Mouse (Mus musculus): ENCODE data around the gene Tomm22. TPM values are rescaled to one million over a fixed set of nuclear protein-coding genes. Genes with fewer than 3 reads are reported as not detected.

The Tomm22 gene
- polyA plus RNA-seq, 1 experiment from 2014 or later: 327 TPM

DNA sequence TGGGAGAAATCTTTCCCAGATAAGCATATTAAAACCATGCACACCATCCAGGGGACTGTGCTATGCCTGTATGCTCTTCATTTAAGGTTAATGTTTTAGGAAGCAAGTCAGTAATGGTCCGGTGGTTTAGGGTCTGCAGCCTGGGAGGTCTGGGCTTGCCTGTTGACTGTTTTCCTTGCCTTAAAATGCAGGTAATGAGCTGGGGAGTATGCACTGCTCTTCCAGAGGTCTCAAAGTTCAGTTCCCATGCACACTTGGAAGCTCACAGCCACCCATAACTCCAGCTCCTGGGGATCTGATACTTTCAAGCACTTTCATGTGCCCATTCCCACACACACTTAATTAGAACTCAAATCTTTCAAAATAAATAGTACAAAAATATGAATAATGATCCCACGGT lies 25.8 kb downstream of the Tomm22 start:
- WGBS: 98% methylated on average over 2 of the region's 2 CpGs
- ATAC-seq (ENCODE audit: low FRiP score) (no peak), DNase-seq (ENCODE audit: low spot score, missing footprints) (no peak)
- Histone ChIP-seq H3K4me2 (no peak overlapping the region), H3K27ac (ENCODE audit: low read depth, low read length) (no peak overlapping the region), H3K4me3 (ENCODE audit: low read depth, low read length) (no peak overlapping the region), H3K4me1 (ENCODE audit: control insufficient read depth, insufficient read depth, low read length) (peaks cover 12% of the 10 kb centered on the region), H3K9ac (ENCODE audit: low read length) (no peak overlapping the region), H3K9me3 (ENCODE audit: control insufficient read depth, low read length) (no peaks in the 10 kb centered on the region), H3K27me3 (ENCODE audit: control insufficient read depth, insufficient read depth, low read length) (no peaks in the 10 kb centered on the region), H3K36me3 (ENCODE audit: control insufficient read depth, insufficient read depth, low read length) (peaks cover 3% of the 10 kb centered on the region; the same call in 1 of the 2 replicates)

DNA sequence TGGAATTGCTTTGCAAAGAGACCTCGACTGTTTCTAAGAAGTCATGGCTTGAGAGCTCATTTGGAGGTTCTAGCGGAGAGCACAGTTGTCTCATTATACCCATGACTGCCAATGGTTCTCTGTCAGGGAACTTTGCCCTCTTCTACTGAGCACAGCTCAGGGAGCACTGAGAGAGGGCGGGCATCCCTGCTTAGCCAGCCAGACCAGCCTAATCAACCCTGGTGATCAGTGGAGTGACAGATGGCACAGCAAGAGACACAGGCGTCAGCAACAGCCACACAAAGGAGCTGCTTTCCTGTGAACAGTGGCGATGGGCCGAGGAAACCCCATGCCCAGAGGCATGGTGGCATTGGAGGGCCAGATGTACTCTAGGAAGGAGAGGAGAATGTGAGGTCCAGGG lies 26.4 kb downstream of the Tomm22 start:
- no peak overlapping the region for H3K27ac ChIP-seq (ENCODE audit: low read depth, low read length)
- H3K27me3 ChIP-seq (ENCODE audit: control insufficient read depth, insufficient read depth, low read length): no peaks in the 10 kb centered on the region
- 87% methylated on average over 6 of the region's 6 CpGs for WGBS
- no peak for ATAC-seq (ENCODE audit: low FRiP score)
- peaks cover 3% of the 10 kb centered on the region; the same call in 1 of the 2 replicates for H3K36me3 ChIP-seq (ENCODE audit: control insufficient read depth, insufficient read depth, low read length)
- H3K4me3 ChIP-seq (ENCODE audit: low read depth, low read length): no peak overlapping the region
- DNase-seq (ENCODE audit: low spot score, missing footprints): no peak
- H3K9me3 ChIP-seq (ENCODE audit: control insufficient read depth, low read length): no peaks in the 10 kb centered on the region
- H3K4me1 ChIP-seq (ENCODE audit: control insufficient read depth, insufficient read depth, low read length): peaks cover 7% of the 10 kb centered on the region; the same call in 1 of the 2 replicates
- H3K4me2 ChIP-seq: no peak overlapping the region
- H3K9ac ChIP-seq (ENCODE audit: low read length): no peak overlapping the region

DNA sequence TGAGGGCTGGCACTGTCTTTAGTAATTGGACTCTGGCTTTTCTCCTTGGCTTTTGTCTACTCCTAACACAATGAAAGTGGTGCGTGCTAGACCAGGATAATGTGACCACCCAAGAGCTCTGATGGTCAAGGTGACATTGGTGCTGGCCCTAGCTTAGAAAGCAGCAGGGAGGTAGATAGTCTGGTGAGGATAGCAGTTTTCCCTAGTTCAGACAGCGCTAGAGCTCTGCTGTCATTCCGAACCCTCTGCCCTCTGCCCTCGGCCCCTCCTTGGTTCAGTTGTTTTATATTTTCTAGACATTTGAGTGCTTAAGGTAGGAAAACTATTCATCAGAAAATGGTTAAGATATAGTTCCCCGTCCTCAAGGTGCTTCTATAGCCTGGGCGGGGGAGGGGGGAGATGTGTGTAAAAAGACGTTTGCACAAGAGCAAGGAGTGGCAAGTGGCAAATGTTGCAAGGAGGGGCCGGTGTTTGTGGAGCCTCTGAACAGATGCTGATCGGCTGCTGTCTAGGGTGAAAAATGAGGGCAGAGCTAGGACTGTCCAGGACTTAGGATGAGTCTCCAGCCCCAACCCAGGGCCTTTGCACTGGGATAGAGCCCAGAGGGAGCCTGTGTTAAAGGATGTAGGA lies 27.0 kb downstream of the Tomm22 start:
- Histone ChIP-seq H3K4me2 (no peak overlapping the region), H3K9me3 (ENCODE audit: control insufficient read depth, low read length) (no peaks in the 10 kb centered on the region), H3K36me3 (ENCODE audit: control insufficient read depth, insufficient read depth, low read length) (peaks cover 3% of the 10 kb centered on the region; the same call in 1 of the 2 replicates), H3K27me3 (ENCODE audit: control insufficient read depth, insufficient read depth, low read length) (no peaks in the 10 kb centered on the region), H3K27ac (ENCODE audit: low read depth, low read length) (no peak overlapping the region), H3K9ac (ENCODE audit: low read length) (no peak overlapping the region), H3K4me3 (ENCODE audit: low read depth, low read length) (no peak overlapping the region), H3K4me1 (ENCODE audit: control insufficient read depth, insufficient read depth, low read length) (peaks cover 2% of the 10 kb centered on the region; the same call in 1 of the 2 replicates)
- DNase-seq (ENCODE audit: low spot score, missing footprints): no peak
- no peak for ATAC-seq (ENCODE audit: low FRiP score)
- 83% methylated on average over 9 of the region's 9 CpGs for WGBS

DNA sequence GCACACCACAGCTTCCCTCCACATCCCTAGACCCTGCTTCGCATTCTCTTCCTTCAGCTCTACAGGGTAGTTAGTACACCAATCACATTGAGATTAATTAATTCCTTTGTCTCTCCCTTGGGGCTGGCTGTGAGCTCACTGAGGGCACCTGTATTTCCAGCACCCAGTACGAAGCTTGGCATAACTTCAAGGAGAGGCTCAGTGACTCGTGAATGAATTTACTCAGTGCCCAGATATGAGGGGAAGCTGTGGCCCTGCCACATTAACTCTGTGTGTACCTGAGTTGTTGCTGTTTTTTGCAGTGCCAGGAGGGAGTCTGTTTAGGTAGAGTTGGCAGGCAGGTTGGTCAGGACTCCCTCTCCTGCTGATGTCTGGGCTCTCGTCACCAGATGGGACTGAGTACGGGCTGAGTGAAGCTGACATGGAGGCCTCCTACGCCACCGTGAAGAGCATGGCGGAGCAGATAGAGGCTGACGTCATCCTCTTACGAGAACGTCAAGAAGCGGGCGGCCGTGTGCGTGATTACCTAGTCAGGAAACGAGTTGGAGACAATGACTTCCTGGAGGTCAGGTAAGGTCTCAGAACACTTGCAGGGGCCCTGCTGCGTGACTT lies 36.0 kb downstream of the Tomm22 start:
- WGBS: 93% methylated on average over 17 of the region's 17 CpGs

DNA sequence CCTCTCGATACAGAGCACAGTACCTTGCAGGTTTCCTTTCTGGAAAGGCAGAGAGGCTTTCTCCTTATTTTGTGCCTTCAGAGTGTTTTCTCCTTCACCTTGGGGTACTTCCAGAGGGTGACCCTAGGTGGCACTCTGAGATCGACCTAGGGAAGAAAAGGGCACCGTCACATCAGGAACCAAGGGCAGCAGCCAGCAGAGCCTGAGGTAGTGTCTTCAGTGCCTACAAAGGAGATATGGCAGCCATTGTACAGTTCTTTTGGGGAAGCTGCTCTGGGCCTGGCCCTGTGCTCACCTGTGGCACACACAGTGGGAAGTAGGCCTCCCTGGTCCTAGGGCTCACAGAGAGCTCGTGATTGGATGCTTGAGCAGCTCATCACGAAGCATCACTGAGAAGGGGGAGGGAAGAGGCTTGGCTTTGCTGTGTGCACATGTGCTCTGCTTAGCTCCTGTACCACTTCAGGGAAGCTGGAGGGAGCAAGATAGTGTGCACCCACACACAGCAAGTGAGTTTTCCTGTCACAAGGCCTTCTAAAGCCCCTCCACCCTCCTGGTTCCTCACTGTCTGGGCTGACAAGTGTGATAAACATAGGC lies 37.7 kb downstream of the Tomm22 start:
- DNase-seq (ENCODE audit: low spot score, missing footprints): no peak
- H3K36me3 ChIP-seq (ENCODE audit: control insufficient read depth, insufficient read depth, low read length): peaks cover 12% of the 10 kb centered on the region; the same call in 1 of the 2 replicates

More for the DNA sequence above, 36.0 kb downstream of the Tomm22 start:
- Histone ChIP-seq H3K4me1 (ENCODE audit: control insufficient read depth, insufficient read depth, low read length) (no peaks in the 10 kb centered on the region), H3K27me3 (ENCODE audit: control insufficient read depth, insufficient read depth, low read length) (no peaks in the 10 kb centered on the region), H3K4me2 (no peak overlapping the region), H3K9ac (ENCODE audit: low read length) (no peak overlapping the region), H3K9me3 (ENCODE audit: control insufficient read depth, low read length) (no peaks in the 10 kb centered on the region), H3K36me3 (ENCODE audit: control insufficient read depth, insufficient read depth, low read length) (peaks cover 4% of the 10 kb centered on the region; the same call in 1 of the 2 replicates), H3K4me3 (ENCODE audit: low read depth, low read length) (no peak overlapping the region), H3K27ac (ENCODE audit: low read depth, low read length) (no peak overlapping the region)
- DNase-seq (ENCODE audit: low spot score, missing footprints): no peak
- ATAC-seq (ENCODE audit: low FRiP score): no peak

DNA sequence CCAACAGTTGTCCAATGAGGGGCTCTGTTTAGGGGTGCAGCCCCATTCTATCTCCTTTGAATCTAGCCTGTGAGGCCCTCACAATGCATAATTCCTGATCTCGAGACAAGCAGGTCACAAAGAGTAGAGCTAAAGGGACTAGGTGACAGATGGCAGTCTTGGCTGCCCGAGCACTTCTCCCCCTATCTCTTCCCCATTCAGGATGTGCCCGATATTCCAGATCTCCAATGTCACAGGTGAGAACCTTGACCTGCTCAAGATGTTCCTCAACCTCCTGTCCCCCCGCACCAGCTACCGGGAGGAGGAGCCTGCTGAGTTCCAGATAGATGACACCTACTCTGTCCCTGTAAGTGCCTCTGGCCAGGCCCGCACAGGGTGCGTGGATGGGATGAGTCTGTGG lies 45.0 kb downstream of the Tomm22 start:
- ATAC-seq (ENCODE audit: low FRiP score) (no peak), DNase-seq (ENCODE audit: low spot score, missing footprints) (no peak)
- Histone ChIP-seq H3K27ac (ENCODE audit: low read depth, low read length) (no peak overlapping the region), H3K27me3 (ENCODE audit: control insufficient read depth, insufficient read depth, low read length) (no peaks in the 10 kb centered on the region), H3K36me3 (ENCODE audit: control insufficient read depth, insufficient read depth, low read length) (peaks cover 36% of the 10 kb centered on the region), H3K9me3 (ENCODE audit: control insufficient read depth, low read length) (no peaks in the 10 kb centered on the region), H3K4me3 (ENCODE audit: low read depth, low read length) (no peak overlapping the region), H3K4me1 (ENCODE audit: control insufficient read depth, insufficient read depth, low read length) (no peaks in the 10 kb centered on the region), H3K4me2 (no peak overlapping the region), H3K9ac (ENCODE audit: low read length) (no peak overlapping the region)
- 93% methylated on average over 7 of the region's 7 CpGs for WGBS

More for the DNA sequence above, 37.7 kb downstream of the Tomm22 start:
- H3K9ac ChIP-seq (ENCODE audit: low read length): no peak overlapping the region
- H3K27ac ChIP-seq (ENCODE audit: low read depth, low read length): no peak overlapping the region
- no peak for ATAC-seq (ENCODE audit: low FRiP score)
- H3K4me2 ChIP-seq: no peak overlapping the region
- H3K4me1 ChIP-seq (ENCODE audit: control insufficient read depth, insufficient read depth, low read length): no peaks in the 10 kb centered on the region
- no peaks in the 10 kb centered on the region for H3K9me3 ChIP-seq (ENCODE audit: control insufficient read depth, low read length)
- 92% methylated on average over 5 of the region's 5 CpGs for WGBS
- H3K4me3 ChIP-seq (ENCODE audit: low read depth, low read length): no peak overlapping the region
- H3K27me3 ChIP-seq (ENCODE audit: control insufficient read depth, insufficient read depth, low read length): no peaks in the 10 kb centered on the region

DNA sequence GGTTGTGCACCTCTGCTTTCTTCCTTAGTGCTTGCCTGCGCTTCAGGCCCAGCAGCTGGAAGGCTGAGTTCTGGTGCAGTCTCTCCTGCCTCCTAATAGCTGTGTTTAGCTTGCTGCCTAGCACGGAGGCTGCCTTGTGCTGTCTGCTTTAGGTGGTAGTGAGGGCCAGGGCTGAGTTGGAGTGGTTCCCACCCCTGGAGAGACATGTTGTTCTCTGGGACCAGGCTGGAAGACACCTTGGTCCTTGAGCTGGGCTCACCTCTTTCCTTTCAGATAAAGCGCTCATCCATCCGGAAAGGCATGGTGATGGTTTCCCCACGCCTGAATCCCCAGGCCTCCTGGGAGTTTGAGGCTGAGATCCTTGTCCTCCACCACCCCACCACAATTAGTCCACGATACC lies 46.0 kb downstream of the Tomm22 start:
- no peak overlapping the region for H3K4me3 ChIP-seq (ENCODE audit: low read depth, low read length)
- WGBS: 88% methylated on average over 6 of the region's 6 CpGs
- H3K9me3 ChIP-seq (ENCODE audit: control insufficient read depth, low read length): no peaks in the 10 kb centered on the region
- H3K36me3 ChIP-seq (ENCODE audit: control insufficient read depth, insufficient read depth, low read length): peaks cover 35% of the 10 kb centered on the region
- H3K27me3 ChIP-seq (ENCODE audit: control insufficient read depth, insufficient read depth, low read length): no peaks in the 10 kb centered on the region
- no peak overlapping the region for H3K9ac ChIP-seq (ENCODE audit: low read length)
- no peak overlapping the region for H3K27ac ChIP-seq (ENCODE audit: low read depth, low read length)
- H3K4me1 ChIP-seq (ENCODE audit: control insufficient read depth, insufficient read depth, low read length): no peaks in the 10 kb centered on the region
- H3K4me2 ChIP-seq: no peak overlapping the region
- DNase-seq (ENCODE audit: low spot score, missing footprints) (no peak), ATAC-seq (ENCODE audit: low FRiP score) (no peak)

DNA sequence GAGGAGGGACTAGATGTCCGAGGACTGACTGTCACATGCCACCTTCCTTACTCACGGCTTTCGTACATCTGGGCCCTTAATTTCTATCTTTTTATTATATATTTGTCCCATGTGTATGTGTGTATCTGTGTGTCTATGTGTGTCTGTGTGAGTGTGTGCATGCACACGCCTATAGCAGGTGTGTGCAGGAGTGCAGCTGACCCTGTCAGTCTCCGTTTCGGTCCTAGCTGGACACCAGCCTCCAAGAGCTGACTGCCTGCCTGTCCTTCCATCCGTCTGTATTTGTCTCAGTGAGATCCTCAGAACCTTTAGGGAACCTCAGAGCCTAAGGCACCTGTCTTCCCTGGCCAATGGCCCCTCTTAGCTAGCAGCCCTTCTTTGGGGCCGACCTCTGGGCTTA lies 49.6 kb downstream of the Tomm22 start:
- Histone ChIP-seq H3K9me3 (ENCODE audit: control insufficient read depth, low read length) (no peaks in the 10 kb centered on the region), H3K27me3 (ENCODE audit: control insufficient read depth, insufficient read depth, low read length) (no peaks in the 10 kb centered on the region), H3K4me1 (ENCODE audit: control insufficient read depth, insufficient read depth, low read length) (no peaks in the 10 kb centered on the region), H3K4me3 (ENCODE audit: low read depth, low read length) (no peak overlapping the region), H3K4me2 (no peak overlapping the region), H3K27ac (ENCODE audit: low read depth, low read length) (no peak overlapping the region), H3K9ac (ENCODE audit: low read length) (no peak overlapping the region), H3K36me3 (ENCODE audit: control insufficient read depth, insufficient read depth, low read length) (peaks cover 25% of the 10 kb centered on the region)
- WGBS: 96% methylated on average over 8 of the region's 8 CpGs
- ATAC-seq (ENCODE audit: low FRiP score) (no peak), DNase-seq (ENCODE audit: low spot score, missing footprints) (no peak)

DNA sequence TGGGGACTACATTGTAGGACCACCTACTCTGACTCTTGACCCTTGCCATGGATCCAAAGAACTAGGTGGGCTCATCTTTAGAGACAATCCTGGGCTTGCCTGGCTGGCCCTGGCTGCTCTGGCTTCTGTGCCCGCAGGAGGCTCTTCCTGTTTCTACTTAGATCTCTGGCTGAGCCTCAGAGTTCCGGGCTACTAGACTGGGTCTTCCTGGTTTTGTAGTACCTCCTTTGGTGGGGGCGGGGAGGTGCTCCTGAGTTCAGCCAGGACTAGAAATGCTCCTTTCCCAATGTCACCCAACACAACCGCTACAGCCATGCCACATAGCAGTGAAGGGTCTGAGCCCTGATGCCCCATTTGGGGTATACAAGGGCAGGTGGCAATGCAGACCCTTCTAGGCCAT lies 50.1 kb downstream of the Tomm22 start:
- no peak for ATAC-seq (ENCODE audit: low FRiP score)
- Histone ChIP-seq H3K4me1 (ENCODE audit: control insufficient read depth, insufficient read depth, low read length) (no peaks in the 10 kb centered on the region), H3K4me3 (ENCODE audit: low read depth, low read length) (no peak overlapping the region), H3K4me2 (no peak overlapping the region), H3K27ac (ENCODE audit: low read depth, low read length) (no peak overlapping the region), H3K9me3 (ENCODE audit: control insufficient read depth, low read length) (no peaks in the 10 kb centered on the region), H3K36me3 (ENCODE audit: control insufficient read depth, insufficient read depth, low read length) (peaks cover 21% of the 10 kb centered on the region), H3K9ac (ENCODE audit: low read length) (no peak overlapping the region), H3K27me3 (ENCODE audit: control insufficient read depth, insufficient read depth, low read length) (no peaks in the 10 kb centered on the region)
- no peak for DNase-seq (ENCODE audit: low spot score, missing footprints)
- 92% methylated on average over 4 of the region's 4 CpGs for WGBS
